Mouse (Mus musculus) brain, embryonic 14.5 days (tissue): ENCODE data around the gene Acsf3.

Experiments
- CTCF ChIP-seq: fragments of 200-500 bp; IDR thresholded peaks from 2 replicates; pipeline ENCODE4 v1.5.1; 2012; ENCODE audit warnings: inconsistent platforms, mild to moderate bottlenecking, moderate library complexity, borderline replicate concordance; ENCODE audit not compliant: insufficient read depth, insufficient read length; ENCODE audit errors: extremely low read depth
- POLR2A ChIP-seq: fragments of 200-500 bp; IDR thresholded peaks from 2 replicates; pipeline ENCODE4 v1.6.1; 2012; ENCODE audit warnings: mild to moderate bottlenecking, inconsistent platforms, borderline replicate concordance; ENCODE audit not compliant: poor library complexity, insufficient read depth, insufficient read length, severe bottlenecking; ENCODE audit errors: extremely low read depth

DNA sequence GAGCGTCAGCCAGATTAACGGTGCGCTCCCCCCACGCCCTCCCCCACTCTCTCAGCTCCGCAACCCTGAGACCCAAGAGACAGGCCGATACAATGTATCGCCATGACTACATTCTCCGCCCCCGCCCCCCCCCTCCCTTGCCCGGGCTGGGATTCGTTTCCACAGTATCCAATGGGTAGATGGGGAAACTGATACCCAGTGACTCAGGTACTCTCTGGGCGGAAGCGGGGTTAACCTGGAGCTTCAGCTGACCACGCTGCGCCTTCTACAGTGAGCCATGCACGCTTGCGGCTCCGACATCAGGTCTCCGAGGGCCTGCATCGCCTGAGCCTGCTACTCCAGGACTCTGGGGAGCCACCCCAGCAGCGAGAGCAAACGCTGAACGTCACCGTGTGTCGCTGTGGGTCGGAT lies 89.4 kb downstream of the Acsf3 start:
- no peak for TF ChIP-seq CTCF
- no peak for TF ChIP-seq POLR2A
